Mouse (Mus musculus): ENCODE data around the gene Pmpca.

- TF ChIP-seq CTCF (conservative IDR thresholded peaks at IDR 0.05; ENCODE audit: low read length) (no peak), NANOG (IDR thresholded peaks at IDR 0.05; ENCODE audit: borderline replicate concordance, low read length) (no peak)
These were observed 20.2 kb downstream of the Pmpca start for GRCm38 (mm10) chr2:26409362-26409761.
